Mouse (Mus musculus) testis, postnatal 14 days (tissue): ENCODE measurements around the gene Megf11.

Experiments
- DNase-seq: peaks from one replicate; pipeline ENCODE4 v3.0.0; 2021; ENCODE audit warnings: low spot score

Gene Megf11

GRCm38 (mm10) chr9:64520747-64521283 is 135.4 kb downstream of the Megf11 start:
- no peak for DNase-seq

GRCm38 (mm10) chr9:64523264-64524045 is 138.0 kb downstream of the Megf11 start:
- no peak for DNase-seq

- DNase-seq, result no peak
These were observed 142.6 kb downstream of the Megf11 start for GRCm38 (mm10) chr9:64528061-64528460.

DNA sequence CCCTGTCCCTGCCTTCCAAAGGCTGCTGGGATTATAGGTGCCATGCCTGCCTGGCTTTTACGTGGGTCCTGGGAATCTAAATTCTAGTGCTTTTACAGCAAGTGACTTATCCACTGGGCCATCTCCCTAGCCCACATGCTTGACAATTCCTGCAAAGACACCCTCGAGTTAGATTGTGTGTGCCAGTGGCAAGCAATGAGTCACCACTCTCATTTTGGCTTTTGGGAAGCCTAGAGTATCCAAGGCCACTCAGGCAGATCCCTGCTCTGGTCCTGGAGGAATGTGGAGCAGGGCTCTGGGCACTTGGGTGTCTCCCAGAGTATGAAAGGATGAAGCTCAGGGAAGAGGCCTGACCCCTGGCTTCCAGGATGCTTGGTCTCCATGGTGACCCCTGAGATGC is 143.2 kb downstream of the Megf11 start:
- DNase-seq, result no peak

DNA sequence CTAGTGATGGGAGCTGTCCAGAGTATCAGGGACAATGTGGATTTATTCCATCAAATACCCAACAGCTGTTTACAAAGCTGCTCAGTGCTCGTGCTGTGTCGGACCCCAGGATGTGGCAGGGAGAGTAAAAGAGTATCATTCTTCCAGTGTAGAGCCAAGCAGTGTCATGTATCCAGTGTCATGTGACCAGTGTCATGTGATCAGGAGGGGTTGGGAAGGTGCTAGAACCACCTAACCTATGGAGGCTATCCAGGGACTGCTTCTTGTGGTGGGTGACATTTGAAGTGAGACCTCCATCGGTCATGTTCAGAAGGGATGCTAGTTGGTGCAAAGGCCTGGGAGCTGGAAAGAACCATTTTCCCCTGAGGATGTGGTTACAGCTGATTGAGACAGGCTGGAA is 146.5 kb downstream of the Megf11 start:
- no peak for DNase-seq

DNA sequence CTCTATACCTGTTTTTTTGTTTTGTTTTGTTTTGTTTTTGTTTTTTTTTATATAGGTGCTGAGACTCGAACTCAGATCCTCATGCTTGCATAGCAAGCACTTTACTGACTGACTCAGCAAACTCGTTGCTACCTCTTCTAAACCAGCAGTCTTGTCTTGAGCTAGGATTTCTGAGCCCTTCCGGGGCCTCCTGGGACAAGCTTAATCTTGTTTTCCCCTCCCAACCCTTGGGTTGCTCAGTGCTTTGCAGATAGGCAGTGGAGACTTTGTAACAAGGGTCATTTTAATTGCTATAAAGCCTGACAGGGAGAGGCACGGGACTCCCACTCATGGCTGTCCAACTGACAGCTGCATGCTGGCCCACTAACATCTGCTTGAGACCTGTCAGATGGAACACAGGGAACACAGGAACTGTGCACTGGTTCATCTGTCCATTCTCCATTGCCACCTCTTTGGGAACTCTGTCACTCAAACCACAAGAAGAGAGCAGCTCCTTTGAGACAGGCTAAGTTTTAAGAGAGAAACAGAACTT is 147.4 kb downstream of the Megf11 start:
- peak; percentile 35 for DNase-seq

- DNase-seq, result no peak
These were observed 148.2 kb downstream of the Megf11 start for GRCm38 (mm10) chr9:64533488-64534119.

DNA sequence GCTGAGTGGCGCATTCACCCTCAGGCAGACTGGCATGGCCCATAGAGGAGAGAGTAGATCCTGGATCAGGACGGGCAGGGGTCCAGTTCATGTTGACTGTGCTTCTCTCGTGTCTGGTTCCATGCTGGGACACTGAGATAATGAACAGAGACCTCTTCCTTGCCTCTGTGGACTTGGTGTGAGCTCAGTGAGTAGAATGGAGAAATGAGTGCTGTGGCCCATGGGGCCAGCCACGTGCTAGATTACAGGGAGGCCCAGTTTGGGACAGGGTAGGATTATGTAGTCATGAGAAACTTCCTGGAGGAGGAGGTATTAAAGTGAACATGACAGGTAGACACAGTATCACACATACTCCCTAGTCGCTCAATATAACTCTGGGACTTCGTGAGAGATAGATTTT is 148.9 kb downstream of the Megf11 start:
- DNase-seq, result no peak

DNA sequence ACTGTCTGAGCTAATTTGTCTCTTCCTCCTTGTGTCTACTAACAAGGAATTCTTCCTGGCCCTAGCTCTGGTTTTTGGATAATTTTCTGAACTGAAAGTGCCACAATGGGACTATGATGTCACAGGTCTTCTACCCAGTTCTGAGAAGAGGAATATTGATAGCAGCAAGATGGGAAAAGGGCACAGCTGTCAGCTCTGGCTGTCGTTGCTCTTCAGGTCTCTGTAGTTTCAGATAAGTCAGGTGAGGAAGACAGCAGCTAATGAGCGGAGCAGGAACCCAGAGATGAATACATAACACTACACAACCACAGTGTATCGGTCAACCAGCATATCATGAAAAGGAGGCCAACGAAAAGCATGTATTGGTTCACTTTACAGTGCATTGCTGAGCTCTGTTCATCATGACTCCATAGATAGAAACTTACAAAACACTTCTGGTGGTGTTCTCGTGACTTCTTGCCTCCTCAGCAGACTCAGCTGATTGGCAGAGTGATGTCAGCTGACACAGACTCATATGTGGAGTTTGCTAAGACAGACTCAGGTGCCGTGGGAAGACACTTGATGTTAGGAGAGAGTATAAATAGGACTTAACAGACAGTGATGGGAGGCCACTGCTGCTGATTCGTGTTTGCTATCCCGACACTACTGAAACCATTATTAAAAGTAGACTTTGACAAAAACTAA is 149.6 kb downstream of the Megf11 start:
- DNase-seq, result no peak

DNA sequence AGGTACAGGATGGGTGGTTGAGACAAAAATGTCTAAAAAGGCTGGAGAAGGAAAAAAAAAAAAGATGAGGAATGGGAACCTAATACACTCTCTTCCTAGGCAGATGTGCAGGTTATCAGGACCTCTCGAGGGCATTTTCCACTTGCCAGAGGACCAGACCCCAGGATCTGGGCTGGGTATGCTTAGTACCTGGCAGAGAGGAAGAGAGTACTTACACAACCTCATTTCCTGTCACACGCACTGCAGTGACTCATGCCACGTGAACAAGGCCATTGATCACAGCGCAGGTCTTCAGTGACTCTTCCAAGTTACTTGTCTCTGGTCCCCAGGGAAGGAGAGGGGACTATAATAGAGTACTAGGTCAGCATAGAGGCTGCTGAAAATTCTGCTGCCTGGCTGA is 152.4 kb downstream of the Megf11 start:
- DNase-seq, result no peak

DNA sequence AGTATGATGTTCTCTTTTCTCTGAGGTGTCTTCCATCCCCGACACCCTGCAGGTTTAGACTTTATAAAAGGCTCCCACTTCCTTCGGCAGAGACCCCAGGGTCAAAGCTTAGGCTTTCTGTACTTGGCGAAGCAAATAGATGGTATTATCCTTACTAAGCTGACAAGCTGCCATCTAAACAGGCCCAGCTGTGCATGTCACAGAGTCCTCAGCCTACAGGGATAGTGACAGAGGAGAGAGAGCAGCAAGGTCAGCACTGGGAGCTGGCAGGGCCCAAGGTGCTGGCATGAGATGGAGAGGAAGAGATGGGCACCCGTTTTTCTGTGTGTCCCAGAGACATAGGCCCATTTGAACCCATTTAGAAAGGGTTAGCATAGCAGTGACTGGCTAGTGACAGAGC is 156.8 kb downstream of the Megf11 start:
- no peak for DNase-seq

DNA sequence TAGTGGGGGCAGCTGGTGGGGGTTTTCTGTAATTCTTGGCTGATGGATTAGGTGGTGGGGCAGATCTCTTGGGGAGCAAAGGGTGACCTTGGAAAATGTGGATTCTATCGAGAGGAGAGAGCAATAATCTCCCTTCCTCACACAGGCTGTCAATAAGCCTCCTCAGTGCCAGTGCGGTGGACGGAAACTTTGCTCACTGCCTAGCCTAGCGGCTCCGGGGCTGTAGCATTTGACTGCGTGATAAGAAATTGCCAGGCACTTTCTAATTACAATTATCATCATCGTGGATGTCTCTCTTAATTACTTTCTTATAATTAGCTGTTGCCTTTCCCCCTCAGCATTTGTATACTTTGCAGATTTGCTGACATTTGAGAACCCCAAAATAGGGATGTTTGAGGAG is 157.7 kb downstream of the Megf11 start:
- no peak for DNase-seq

GRCm38 (mm10) chr9:64546344-64546991 is 161.0 kb downstream of the Megf11 start:
- no peak for DNase-seq

GRCm38 (mm10) chr9:64548332-64548731 is 162.9 kb downstream of the Megf11 start:
- peak; percentile 38 for DNase-seq

DNA sequence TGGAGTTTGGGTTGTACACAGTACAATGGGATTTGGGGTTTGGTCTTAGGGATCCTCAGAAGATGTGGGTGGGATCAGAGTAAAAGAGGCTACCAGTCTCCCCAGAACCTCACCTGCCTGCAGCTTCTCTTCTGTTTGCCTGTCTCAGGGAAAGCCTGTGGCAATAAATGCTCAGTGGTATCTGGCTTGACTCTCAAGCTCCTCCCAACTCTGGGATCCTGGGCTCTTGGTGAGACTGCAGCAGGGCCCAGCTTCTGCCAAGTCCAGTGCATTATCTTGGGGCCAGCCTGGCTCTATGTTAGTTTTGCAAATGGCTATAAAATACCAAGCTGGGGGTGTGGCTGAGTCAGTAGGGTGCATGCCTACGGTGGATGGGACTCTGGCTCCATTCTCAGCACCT is 165.9 kb downstream of the Megf11 start:
- DNase-seq, result no peak

DNA sequence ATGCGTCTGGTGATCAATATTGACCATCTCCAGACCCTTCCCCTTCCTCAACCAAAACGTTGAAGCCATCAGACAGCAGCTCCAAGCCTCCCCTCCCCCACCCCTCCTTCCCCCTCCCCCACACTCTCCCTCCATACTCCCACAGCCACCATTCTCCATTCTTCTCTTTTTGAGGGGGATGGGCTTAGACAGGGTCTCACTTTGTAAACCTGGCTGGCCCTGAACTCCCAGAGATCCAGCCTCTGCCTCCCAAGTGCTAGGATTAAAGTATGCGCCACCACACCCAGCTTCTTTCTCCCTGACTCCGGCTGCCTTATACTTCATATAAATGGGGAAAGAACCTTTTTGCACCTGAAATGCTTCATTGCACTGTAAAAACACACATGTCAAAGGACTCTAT is 166.6 kb downstream of the Megf11 start:
- no peak for DNase-seq

GRCm38 (mm10) chr9:64553441-64553840 is 168.0 kb downstream of the Megf11 start:
- no peak for DNase-seq

- no peak for DNase-seq
These were observed 170.2 kb downstream of the Megf11 start for GRCm38 (mm10) chr9:64555620-64556019.

- DNase-seq, result no peak
These were observed 171.8 kb downstream of the Megf11 start for GRCm38 (mm10) chr9:64557110-64557745.

DNA sequence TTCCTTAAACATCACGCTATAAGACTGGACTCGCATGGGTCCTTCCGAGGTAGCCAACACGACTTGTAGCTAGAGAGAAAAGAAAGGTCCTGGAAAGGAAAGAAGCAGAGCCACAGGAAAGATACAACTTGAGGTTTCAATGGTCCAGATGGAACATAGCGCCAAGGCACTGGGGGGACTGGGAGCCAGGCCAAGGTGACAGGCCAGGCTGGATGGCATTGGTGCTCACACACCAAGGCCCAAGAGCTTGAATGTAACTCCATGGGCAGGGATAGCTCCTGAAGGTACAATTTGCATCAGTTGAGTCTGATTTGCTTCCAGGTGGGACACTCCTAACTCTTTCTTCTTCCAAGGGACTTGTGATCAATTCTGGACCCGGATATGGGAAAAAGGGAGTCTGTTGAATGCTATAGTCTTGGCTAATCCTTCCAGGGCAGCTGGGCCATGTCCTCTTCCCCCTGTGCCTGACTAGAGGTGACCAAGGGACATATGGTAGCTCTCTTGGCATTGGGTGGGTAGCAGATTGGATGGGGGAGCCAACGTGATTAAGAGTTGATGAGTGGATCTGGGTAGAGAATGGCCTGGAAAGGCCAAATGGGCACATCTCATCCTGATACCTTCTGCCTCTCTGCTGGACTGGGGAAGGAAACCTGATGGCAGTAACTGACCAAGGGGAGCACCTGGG is 172.6 kb downstream of the Megf11 start:
- DNase-seq, result no peak

- peak; percentile 32 for DNase-seq
These were observed 178.9 kb downstream of the Megf11 start for GRCm38 (mm10) chr9:64564315-64564767.
